Mouse (Mus musculus): ENCODE results near the gene Tcte2. TPM values are rescaled to one million over a fixed set of nuclear protein-coding genes. Genes with fewer than 3 reads are reported as not detected.

The Tcte2 gene
- polyA plus RNA-seq, 1 experiment from 2014 or later, result 20.6 TPM

- peaks cover 32% of the 10 kb centered on the region for H3K4me1 ChIP-seq (replicated peaks)
- no peak overlapping the region for H3K27ac ChIP-seq
- ATAC-seq, result no peak
- no peak overlapping the region for H3K9ac ChIP-seq (replicated peaks)
- H3K4me3 ChIP-seq (replicated peaks), result no peak overlapping the region
- H3K36me3 ChIP-seq, result no peaks in the 10 kb centered on the region
- WGBS, result 91% methylated on average over 6 of the region's 6 CpGs
- no peaks in the 10 kb centered on the region for H3K9me3 ChIP-seq
- no peak overlapping the region for H3K4me2 ChIP-seq (replicated peaks)
- H3K27me3 ChIP-seq, result no peaks in the 10 kb centered on the region
Measured at GRCm38 (mm10) chr17:13744219-13744618, 17.4 kb downstream of the Tcte2 start.

DNA sequence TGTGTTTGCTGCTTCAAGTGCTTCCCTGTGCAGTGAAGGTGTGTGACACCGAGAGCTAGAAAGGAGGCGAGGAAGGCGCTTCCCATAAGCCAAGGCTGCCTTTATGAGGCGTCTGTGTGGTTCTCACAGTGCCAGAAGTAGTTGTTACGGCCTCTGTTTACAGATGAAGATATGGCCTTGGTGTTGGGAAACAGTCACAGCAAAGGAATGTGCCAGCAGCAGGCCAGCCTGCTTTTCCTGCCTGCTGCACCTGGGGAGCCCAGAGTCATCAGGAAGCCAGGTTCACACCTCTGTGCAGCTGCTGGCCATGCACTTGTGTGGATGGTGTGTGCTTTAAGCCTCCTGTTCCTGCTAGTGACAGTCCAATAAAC is 17.9 kb downstream of the Tcte2 start:
- H3K27ac ChIP-seq, result no peak overlapping the region
- ATAC-seq, result no peak
- WGBS, result 50% methylated on average over 5 of the region's 5 CpGs
- H3K4me2 ChIP-seq (replicated peaks), result no peak overlapping the region
- H3K4me1 ChIP-seq (replicated peaks), result peaks cover 32% of the 10 kb centered on the region
- H3K36me3 ChIP-seq, result no peaks in the 10 kb centered on the region
- no peaks in the 10 kb centered on the region for H3K9me3 ChIP-seq
- no peaks in the 10 kb centered on the region for H3K27me3 ChIP-seq
- no peak overlapping the region for H3K4me3 ChIP-seq (replicated peaks)
- H3K9ac ChIP-seq (replicated peaks), result peak overlapping the region; percentile 12; the same call in 1 of the 2 replicates

DNA sequence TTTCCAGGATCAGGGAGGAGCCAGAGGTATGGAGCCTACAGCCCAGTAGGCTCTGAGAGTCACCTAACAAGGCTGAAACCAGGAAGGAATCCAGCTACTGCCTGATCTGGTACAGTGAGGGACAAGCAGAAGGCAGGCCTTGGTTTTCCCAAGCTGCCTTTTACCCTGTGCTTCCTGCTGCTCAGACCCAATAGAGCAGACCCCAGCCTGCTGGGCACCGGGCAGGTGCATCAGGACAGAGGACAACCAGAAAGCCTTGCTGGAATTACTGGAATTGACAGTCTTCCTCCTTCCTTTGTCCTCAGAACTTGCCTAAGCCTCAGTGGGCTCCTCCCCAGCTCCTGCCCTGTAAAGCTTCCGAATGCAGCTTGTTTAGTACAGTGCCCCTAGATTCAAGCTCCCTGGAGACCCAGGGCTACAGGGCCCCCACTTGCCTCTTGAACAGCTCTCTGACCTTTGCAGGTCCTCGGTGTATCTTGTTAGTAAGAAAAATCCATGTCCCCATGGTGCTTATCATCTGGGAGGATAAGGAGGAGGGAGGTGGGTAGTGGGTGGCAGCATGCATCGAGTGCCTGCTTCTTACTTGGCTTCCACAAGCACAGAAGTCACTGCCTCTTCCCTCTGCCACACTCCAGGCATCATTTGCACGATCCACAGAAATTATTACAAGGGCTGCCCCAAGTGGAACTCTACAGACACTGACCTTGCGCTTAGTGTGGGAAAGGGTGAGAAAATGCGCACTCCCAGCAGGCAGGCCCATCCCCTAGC is 18.5 kb downstream of the Tcte2 start:
- ATAC-seq, result no peak
- Histone ChIP-seq H3K4me1 (replicated peaks) (peaks cover 32% of the 10 kb centered on the region), H3K9me3 (no peaks in the 10 kb centered on the region), H3K4me2 (replicated peaks) (no peak overlapping the region), H3K4me3 (replicated peaks) (no peak overlapping the region), H3K27ac (0 out of 2 replicates have a peak overlapping the region, but pooled peaks have one; percentile 30), H3K27me3 (no peaks in the 10 kb centered on the region), H3K36me3 (no peaks in the 10 kb centered on the region), H3K9ac (replicated peaks) (peak overlapping the region; percentile 12; the same call in 1 of the 2 replicates)
- 34% methylated on average over 7 of the region's 7 CpGs for WGBS

GRCm38 (mm10) chr17:13742334-13742733 is 19.3 kb downstream of the Tcte2 start:
- no peak overlapping the region for H3K4me2 ChIP-seq (replicated peaks)
- whole genome bisulfite sequencing, result 50% methylated on average over 2 of the region's 2 CpGs
- H3K36me3 ChIP-seq, result no peaks in the 10 kb centered on the region
- H3K4me1 ChIP-seq (replicated peaks), result peaks cover 38% of the 10 kb centered on the region
- no peak overlapping the region for H3K27ac ChIP-seq
- no peaks in the 10 kb centered on the region for H3K27me3 ChIP-seq
- no peaks in the 10 kb centered on the region for H3K9me3 ChIP-seq
- H3K9ac ChIP-seq (replicated peaks), result no peak overlapping the region
- H3K4me3 ChIP-seq (replicated peaks), result no peak overlapping the region
- no peak for ATAC-seq

DNA sequence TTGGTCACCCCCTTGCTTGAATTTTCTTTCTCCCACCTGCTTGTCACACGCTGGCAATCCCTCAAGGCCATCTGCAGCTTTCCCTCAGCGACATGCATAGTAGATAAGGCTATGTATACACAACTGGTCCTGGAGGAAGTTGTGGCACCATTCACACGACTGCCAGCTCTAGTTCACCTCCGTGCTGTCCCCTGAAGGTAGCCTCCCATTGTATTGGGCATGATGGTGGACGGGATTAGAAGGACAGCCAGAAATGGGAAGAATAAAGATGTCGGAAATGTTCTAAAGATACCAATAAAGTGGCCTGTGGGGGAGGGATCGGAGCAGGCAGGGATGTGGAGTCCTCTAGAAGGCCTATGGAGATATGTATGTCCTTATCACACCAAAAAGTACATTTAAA is 20.0 kb downstream of the Tcte2 start:
- 88% methylated on average over 7 of the region's 7 CpGs for WGBS
- peaks cover 39% of the 10 kb centered on the region for H3K4me1 ChIP-seq (replicated peaks)
- H3K9ac ChIP-seq (replicated peaks), result no peak overlapping the region
- no peaks in the 10 kb centered on the region for H3K27me3 ChIP-seq
- H3K4me3 ChIP-seq (replicated peaks), result no peak overlapping the region
- no peaks in the 10 kb centered on the region for H3K9me3 ChIP-seq
- no peak overlapping the region for H3K27ac ChIP-seq
- no peak overlapping the region for H3K4me2 ChIP-seq (replicated peaks)
- no peak for ATAC-seq
- no peaks in the 10 kb centered on the region for H3K36me3 ChIP-seq

DNA sequence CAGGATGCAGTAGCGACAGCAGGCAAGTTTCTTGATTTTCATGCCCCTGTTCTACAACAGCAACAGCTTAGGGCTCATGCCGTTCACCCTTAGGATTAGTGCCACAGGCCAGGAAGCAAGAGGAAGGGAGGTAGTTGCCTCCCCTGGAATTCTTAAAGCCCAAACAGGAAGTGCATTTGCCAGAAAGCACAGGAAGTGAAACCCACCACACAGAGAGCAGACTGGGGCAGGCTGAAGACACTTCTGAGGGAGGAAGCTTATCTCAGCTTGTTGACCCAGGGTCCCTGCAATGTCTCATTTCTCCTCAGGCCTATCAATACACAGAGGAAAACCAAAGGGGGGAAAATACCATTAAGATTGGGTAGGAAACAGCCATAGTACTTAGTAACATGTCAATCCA is 20.8 kb downstream of the Tcte2 start:
- H3K27ac ChIP-seq, result no peak overlapping the region
- peaks cover 42% of the 10 kb centered on the region for H3K4me1 ChIP-seq (replicated peaks)
- WGBS, result 59% methylated on average over 2 of the region's 2 CpGs
- H3K9me3 ChIP-seq, result no peaks in the 10 kb centered on the region
- no peak for ATAC-seq
- no peak overlapping the region for H3K4me3 ChIP-seq (replicated peaks)
- H3K36me3 ChIP-seq, result no peaks in the 10 kb centered on the region
- H3K27me3 ChIP-seq, result no peaks in the 10 kb centered on the region
- H3K4me2 ChIP-seq (replicated peaks), result no peak overlapping the region
- H3K9ac ChIP-seq (replicated peaks), result no peak overlapping the region

DNA sequence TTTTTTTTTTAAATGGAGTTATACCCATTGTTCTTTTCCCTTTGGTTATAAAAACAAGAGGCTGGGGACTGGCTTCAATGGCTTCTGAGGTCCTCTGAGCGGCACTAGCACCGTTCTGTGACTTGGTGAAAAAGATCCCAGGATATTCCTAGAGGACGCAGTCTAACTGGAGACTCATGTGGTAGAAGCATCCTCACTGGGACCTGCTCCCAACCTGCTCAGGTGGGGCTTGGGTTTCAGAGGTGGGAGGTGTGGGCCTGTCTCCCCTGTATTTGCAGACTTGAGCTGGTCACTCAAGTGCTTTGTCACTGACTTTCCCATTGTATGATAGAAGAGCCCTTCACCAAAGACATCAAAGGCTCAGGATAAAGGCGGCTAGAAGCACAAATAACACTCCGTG is 21.6 kb downstream of the Tcte2 start:
- no peaks in the 10 kb centered on the region for H3K9me3 ChIP-seq
- no peak overlapping the region for H3K4me3 ChIP-seq (replicated peaks)
- peaks cover 37% of the 10 kb centered on the region for H3K4me1 ChIP-seq (replicated peaks)
- no peak overlapping the region for H3K27ac ChIP-seq
- no peak for ATAC-seq
- H3K9ac ChIP-seq (replicated peaks), result no peak overlapping the region
- no peak overlapping the region for H3K4me2 ChIP-seq (replicated peaks)
- no peaks in the 10 kb centered on the region for H3K27me3 ChIP-seq
- 56% methylated on average over 5 of the region's 5 CpGs for WGBS
- no peaks in the 10 kb centered on the region for H3K36me3 ChIP-seq

GRCm38 (mm10) chr17:13738916-13739315 is 22.7 kb downstream of the Tcte2 start:
- Histone ChIP-seq H3K36me3 (no peaks in the 10 kb centered on the region), H3K27ac (no peak overlapping the region), H3K9ac (replicated peaks) (no peak overlapping the region), H3K4me1 (replicated peaks) (peaks cover 30% of the 10 kb centered on the region), H3K9me3 (no peaks in the 10 kb centered on the region), H3K27me3 (no peaks in the 10 kb centered on the region), H3K4me2 (replicated peaks) (no peak overlapping the region), H3K4me3 (replicated peaks) (no peak overlapping the region)
- no peak for ATAC-seq
- 98% methylated on average over 2 of the region's 2 CpGs for WGBS

- 78% methylated on average over 7 of the region's 7 CpGs for WGBS
- H3K4me2 ChIP-seq (replicated peaks), result no peak overlapping the region
- H3K27ac ChIP-seq, result 0 out of 2 replicates have a peak overlapping the region, but pooled peaks have one; percentile 19
- no peaks in the 10 kb centered on the region for H3K27me3 ChIP-seq
- H3K4me3 ChIP-seq (replicated peaks), result no peak overlapping the region
- ATAC-seq, result no peak
- no peaks in the 10 kb centered on the region for H3K36me3 ChIP-seq
- H3K9me3 ChIP-seq, result no peaks in the 10 kb centered on the region
- peaks cover 24% of the 10 kb centered on the region for H3K4me1 ChIP-seq (replicated peaks)
- H3K9ac ChIP-seq (replicated peaks), result no peak overlapping the region
Measured at GRCm38 (mm10) chr17:13738121-13738776, 23.4 kb downstream of the Tcte2 start.

DNA sequence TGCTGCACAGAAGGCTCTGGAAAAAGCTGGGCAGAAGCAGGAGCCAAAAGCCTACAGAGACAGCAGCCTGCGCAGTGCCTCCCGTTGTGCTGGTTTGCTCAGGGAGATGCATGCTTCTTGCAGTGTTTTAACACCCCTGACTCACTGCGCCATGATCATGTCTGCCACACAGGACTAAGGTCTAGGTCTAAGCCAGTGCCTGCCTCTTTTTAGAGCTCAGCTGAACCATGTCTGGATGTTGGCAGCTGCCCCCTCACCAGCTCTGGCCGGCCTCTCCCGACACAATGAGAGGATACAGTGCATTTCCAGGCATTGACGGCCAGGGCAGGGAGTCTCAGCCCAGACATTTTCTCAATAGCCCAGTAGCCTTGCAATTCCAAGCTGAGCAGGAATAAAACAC is 24.3 kb downstream of the Tcte2 start:
- peak; percentile 53 for ATAC-seq
- Histone ChIP-seq H3K4me1 (replicated peaks) (peaks cover 15% of the 10 kb centered on the region), H3K27me3 (no peaks in the 10 kb centered on the region), H3K4me3 (replicated peaks) (no peak overlapping the region), H3K36me3 (no peaks in the 10 kb centered on the region), H3K4me2 (replicated peaks) (no peak overlapping the region), H3K9me3 (no peaks in the 10 kb centered on the region), H3K9ac (replicated peaks) (no peak overlapping the region), H3K27ac (0 out of 2 replicates have a peak overlapping the region, but pooled peaks have one; percentile 30)
- 59% methylated on average over 6 of the region's 6 CpGs for WGBS

- H3K27me3 ChIP-seq, result no peaks in the 10 kb centered on the region
- peaks cover 12% of the 10 kb centered on the region; the same call in 1 of the 2 replicates for H3K4me1 ChIP-seq (replicated peaks)
- 71% methylated on average over 8 of the region's 8 CpGs for WGBS
- no peak overlapping the region for H3K4me3 ChIP-seq (replicated peaks)
- H3K9ac ChIP-seq (replicated peaks), result no peak overlapping the region
- no peaks in the 10 kb centered on the region for H3K36me3 ChIP-seq
- no peak overlapping the region for H3K27ac ChIP-seq
- H3K9me3 ChIP-seq, result no peaks in the 10 kb centered on the region
- H3K4me2 ChIP-seq (replicated peaks), result no peak overlapping the region
- ATAC-seq, result peak; percentile 70; the same call in 1 of the 2 replicates
Measured at GRCm38 (mm10) chr17:13735803-13736282, 25.8 kb downstream of the Tcte2 start.

- H3K27ac ChIP-seq, result no peak overlapping the region
- H3K9ac ChIP-seq (replicated peaks), result no peak overlapping the region
- 85% methylated on average over 5 of the region's 5 CpGs for WGBS
- ATAC-seq, result no peak
- H3K4me3 ChIP-seq (replicated peaks), result no peak overlapping the region
- no peaks in the 10 kb centered on the region for H3K9me3 ChIP-seq
- no peaks in the 10 kb centered on the region for H3K36me3 ChIP-seq
- peaks cover 12% of the 10 kb centered on the region; the same call in 1 of the 2 replicates for H3K4me1 ChIP-seq (replicated peaks)
- H3K4me2 ChIP-seq (replicated peaks), result no peak overlapping the region
- no peaks in the 10 kb centered on the region for H3K27me3 ChIP-seq
Measured at GRCm38 (mm10) chr17:13735057-13735456, 26.6 kb downstream of the Tcte2 start.

All from midbrain, embryonic 13.5 days (tissue).